Mouse (Mus musculus) heart, embryonic 16.5 days (tissue): Measurements from ENCODE around the gene Crx. TPM values are rescaled to one million over a fixed set of nuclear protein-coding genes. Genes with fewer than 3 reads are reported as not detected.

Source experiments
- ATAC-seq: fragments of 200-750 bp; cut with Nextera tagmentation; replicated peaks from 2 replicates; pipeline ENCODE4 v1.8.0; 2017; ENCODE audit warnings: moderate number of reproducible peaks; ENCODE audit not compliant: insufficient read depth, low FRiP score; ENCODE audit errors: extremely low read depth
- H3K27ac ChIP-seq: fragments of 300-500 bp; sonication (generic); 2 replicates; pipeline ENCODE4 v1.5.1; 2014; ENCODE audit warnings: mild to moderate bottlenecking, low read length, control low read depth, moderate library complexity
- H3K27me3 ChIP-seq: fragments of 300-500 bp; sonication (generic); 2 replicates; pipeline ENCODE4 v1.6.1; 2014; ENCODE audit warnings: low read length, mixed read lengths; ENCODE audit not compliant: control insufficient read depth, insufficient read depth
- H3K36me3 ChIP-seq: fragments of 300-500 bp; sonication (generic); 2 replicates; pipeline ENCODE4 v1.6.1; 2014; ENCODE audit not compliant: control insufficient read depth, insufficient read depth
- H3K4me1 ChIP-seq: fragments of 300-500 bp; sonication (generic); 2 replicates; pipeline ENCODE4 v1.6.1; 2014; ENCODE audit warnings: low read length, mixed read lengths; ENCODE audit not compliant: control insufficient read depth, insufficient read depth
- H3K4me2 ChIP-seq: fragments of 300-500 bp; sonication (generic); 2 replicates; pipeline ENCODE4 v1.6.1; 2014; ENCODE audit warnings: low read depth, mild to moderate bottlenecking, control low read depth, low read length
- H3K4me3 ChIP-seq: fragments of 300-500 bp; sonication (generic); 2 replicates; pipeline ENCODE4 v1.5.1; 2014; ENCODE audit warnings: mild to moderate bottlenecking, control low read depth, low read length
- H3K9ac ChIP-seq: fragments of 300-500 bp; sonication (generic); 2 replicates; pipeline ENCODE4 v1.6.1; 2014; ENCODE audit warnings: low read length, control low read depth
- H3K9me3 ChIP-seq: fragments of 300-500 bp; sonication (generic); replicated peaks from 2 replicates; pipeline ENCODE4 v1.6.1; 2016; ENCODE audit warnings: low read length; ENCODE audit not compliant: control insufficient read depth
- WGBS: fragments of 180-500 bp; shearing (Covaris S2); extraction: QIAGEN DNeasy Blood & Tissue Kit; methylation state at CpG from one replicate; pipeline ENCODE4 v1.1.7; 2014; 5-methylcytosine and 5-hydroxymethylcytosine counted together
- polyA plus RNA-seq: library from polyadenylated mRNA; unstranded; fragments of >200 nt; fragmentation: Nextera tagmentation; extraction: Ambion mirVana; gene quantifications from 2 replicates; pipeline ENCODE4 v1.2.1, GENCODE M21; 2015

The Crx gene
- polyA plus RNA-seq, 1 experiment from 2014 or later: not detected

DNA sequence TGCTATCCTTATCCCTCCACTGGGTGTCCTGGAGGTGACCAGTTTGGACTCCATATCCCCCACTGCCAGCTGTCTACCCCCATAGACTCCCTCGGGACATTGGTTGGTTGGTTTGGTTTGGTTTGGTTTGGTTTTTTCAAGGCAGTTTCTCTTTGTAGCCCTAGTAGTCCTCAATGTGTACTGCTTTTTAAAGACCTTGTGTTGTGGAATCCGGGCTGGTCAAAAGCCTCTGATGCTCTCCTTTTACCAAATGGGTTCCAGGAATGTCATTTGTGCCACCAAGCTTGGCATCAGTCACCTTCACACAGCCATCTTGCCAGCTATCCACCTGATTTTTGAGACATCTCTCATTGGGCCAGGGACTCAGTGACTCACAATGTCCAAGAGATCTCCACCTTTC lies 35.0 kb upstream of the Crx start:
- Histone ChIP-seq H3K27me3 (no peaks in the 10 kb centered on the region), H3K27ac (no peak overlapping the region), H3K4me1 (no peaks in the 10 kb centered on the region), H3K9ac (no peak overlapping the region), H3K9me3 (no peaks in the 10 kb centered on the region), H3K4me3 (no peak overlapping the region), H3K36me3 (peaks cover 15% of the 10 kb centered on the region), H3K4me2 (no peak overlapping the region)
- 88% methylated on average over 2 of the region's 2 CpGs for WGBS
- no peak for ATAC-seq

- no peak for ATAC-seq
- Histone ChIP-seq H3K9me3 (no peaks in the 10 kb centered on the region), H3K27ac (no peak overlapping the region), H3K9ac (no peak overlapping the region), H3K4me3 (no peak overlapping the region), H3K27me3 (no peaks in the 10 kb centered on the region), H3K4me1 (no peaks in the 10 kb centered on the region), H3K36me3 (peaks cover 10% of the 10 kb centered on the region), H3K4me2 (no peak overlapping the region)
- 28% methylated on average over 2 of the region's 2 CpGs for WGBS
These were observed 34.5 kb upstream of the Crx start for GRCm38 (mm10) chr7:15914252-15914651.

DNA sequence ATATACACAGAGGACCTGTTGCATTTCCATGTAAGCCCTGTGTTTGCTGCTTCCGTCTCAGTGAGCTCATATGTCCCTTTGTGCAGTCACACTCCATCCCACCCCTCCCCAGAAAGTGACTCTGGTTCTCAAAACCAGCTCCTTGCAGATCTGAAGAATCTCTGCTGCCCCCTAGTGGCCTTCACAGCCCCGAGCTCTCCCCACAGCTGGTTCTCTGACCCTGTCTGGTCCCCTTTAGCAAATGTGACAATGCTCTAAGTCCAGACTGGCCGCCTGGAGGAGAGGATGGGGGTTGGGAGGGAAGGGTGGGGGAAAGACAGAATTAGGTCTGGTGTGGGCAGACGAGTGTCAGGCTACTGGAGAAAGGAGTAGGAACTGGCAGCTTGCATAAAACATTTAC lies 32.4 kb upstream of the Crx start:
- Histone ChIP-seq H3K4me3 (no peak overlapping the region), H3K4me2 (no peak overlapping the region), H3K27ac (no peak overlapping the region), H3K4me1 (no peaks in the 10 kb centered on the region), H3K36me3 (peaks cover 3% of the 10 kb centered on the region; the same call in 1 of the 2 replicates), H3K9ac (no peak overlapping the region), H3K9me3 (no peaks in the 10 kb centered on the region), H3K27me3 (no peaks in the 10 kb centered on the region)
- ATAC-seq: peak; percentile 56; the same call in 1 of the 2 replicates
- under 1% methylated on average over 4 of the region's 4 CpGs for WGBS

- no peak overlapping the region for H3K4me2 ChIP-seq
- no peak overlapping the region for H3K4me3 ChIP-seq
- H3K9ac ChIP-seq: no peak overlapping the region
- 70% methylated on average over 5 of the region's 5 CpGs for WGBS
- no peaks in the 10 kb centered on the region for H3K4me1 ChIP-seq
- no peak for ATAC-seq
- H3K9me3 ChIP-seq: no peaks in the 10 kb centered on the region
- H3K27ac ChIP-seq: no peak overlapping the region
- no peaks in the 10 kb centered on the region for H3K27me3 ChIP-seq
- no peaks in the 10 kb centered on the region for H3K36me3 ChIP-seq
These were observed 30.8 kb upstream of the Crx start for GRCm38 (mm10) chr7:15910521-15910920.

DNA sequence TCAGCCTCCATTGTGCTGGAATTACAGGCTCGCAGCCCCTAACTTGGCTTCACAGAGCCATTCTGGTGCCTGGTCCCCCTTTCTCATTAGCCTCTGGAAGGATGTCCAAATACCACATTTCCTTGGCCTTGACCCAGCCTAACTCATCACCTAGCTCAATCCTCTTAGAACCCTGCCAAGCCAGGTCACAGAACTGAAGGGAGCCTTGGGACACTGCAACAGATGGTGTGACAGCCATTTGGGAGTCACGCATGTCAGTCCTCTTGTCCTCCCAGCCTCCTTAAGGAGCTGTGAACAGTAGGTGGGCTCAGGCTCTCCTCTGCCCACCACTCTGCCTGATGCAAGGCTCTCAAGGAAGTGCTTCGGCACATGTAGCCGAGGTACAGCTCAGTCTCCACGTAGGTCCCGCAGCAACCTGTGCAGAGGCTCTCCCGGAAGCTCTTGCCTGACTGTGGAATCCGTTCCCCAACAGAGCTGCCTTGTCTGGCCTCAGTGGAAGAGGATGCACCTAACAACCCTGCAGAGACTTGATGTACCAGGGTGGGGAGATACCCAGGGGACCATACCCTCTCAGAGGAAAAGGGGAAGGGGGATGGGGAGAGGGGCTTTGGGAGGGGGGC lies 28.3 kb upstream of the Crx start:
- H3K9me3 ChIP-seq: no peaks in the 10 kb centered on the region
- ATAC-seq: no peak
- H3K36me3 ChIP-seq: no peaks in the 10 kb centered on the region
- WGBS: 52% methylated on average over 8 of the region's 8 CpGs
- no peaks in the 10 kb centered on the region for H3K27me3 ChIP-seq
- H3K4me3 ChIP-seq: no peak overlapping the region
- H3K4me1 ChIP-seq: no peaks in the 10 kb centered on the region
- H3K27ac ChIP-seq: no peak overlapping the region
- no peak overlapping the region for H3K4me2 ChIP-seq
- H3K9ac ChIP-seq: no peak overlapping the region

- ATAC-seq: no peak
- H3K9me3 ChIP-seq: no peaks in the 10 kb centered on the region
- H3K4me1 ChIP-seq: no peaks in the 10 kb centered on the region
- H3K9ac ChIP-seq: no peak overlapping the region
- H3K36me3 ChIP-seq: no peaks in the 10 kb centered on the region
- WGBS: 68% methylated on average over 1 of the region's 1 CpGs
- no peak overlapping the region for H3K4me3 ChIP-seq
- no peaks in the 10 kb centered on the region for H3K27me3 ChIP-seq
- no peak overlapping the region for H3K4me2 ChIP-seq
- H3K27ac ChIP-seq: no peak overlapping the region
These were observed 26.8 kb upstream of the Crx start for GRCm38 (mm10) chr7:15906602-15907001.

GRCm38 (mm10) chr7:15905861-15906260 lies 26.1 kb upstream of the Crx start:
- Histone ChIP-seq H3K4me2 (no peak overlapping the region), H3K27ac (no peak overlapping the region), H3K9ac (no peak overlapping the region), H3K9me3 (no peaks in the 10 kb centered on the region), H3K27me3 (no peaks in the 10 kb centered on the region), H3K36me3 (no peaks in the 10 kb centered on the region), H3K4me3 (no peak overlapping the region), H3K4me1 (no peaks in the 10 kb centered on the region)
- WGBS: 75% methylated on average over 7 of the region's 7 CpGs
- ATAC-seq: no peak

GRCm38 (mm10) chr7:15901366-15902048 lies 21.7 kb upstream of the Crx start:
- no peak overlapping the region for H3K27ac ChIP-seq
- no peak overlapping the region for H3K9ac ChIP-seq
- no peak for ATAC-seq
- 66% methylated on average over 9 of the region's 9 CpGs for WGBS
- no peaks in the 10 kb centered on the region for H3K36me3 ChIP-seq
- H3K4me1 ChIP-seq: no peaks in the 10 kb centered on the region
- no peaks in the 10 kb centered on the region for H3K27me3 ChIP-seq
- H3K9me3 ChIP-seq: no peaks in the 10 kb centered on the region
- H3K4me3 ChIP-seq: no peak overlapping the region
- no peak overlapping the region for H3K4me2 ChIP-seq

GRCm38 (mm10) chr7:15894251-15894650 lies 14.5 kb upstream of the Crx start:
- Histone ChIP-seq H3K9me3 (no peaks in the 10 kb centered on the region), H3K36me3 (no peaks in the 10 kb centered on the region), H3K27me3 (no peaks in the 10 kb centered on the region), H3K4me2 (no peak overlapping the region), H3K9ac (no peak overlapping the region), H3K4me3 (no peak overlapping the region), H3K27ac (no peak overlapping the region), H3K4me1 (no peaks in the 10 kb centered on the region)
- WGBS: 47% methylated on average over 1 of the region's 1 CpGs
- no peak for ATAC-seq
